Mouse (Mus musculus): ENCODE results near the gene Pcx. TPM values are rescaled to one million over a fixed set of nuclear protein-coding genes. Genes with fewer than 3 reads are reported as not detected.

Pcx gene
- polyA plus RNA-seq, 1 experiment from 2014 or later: 19.6 TPM

GRCm38 (mm10) chr19:4507746-4508145, 2.5 kb upstream of the Pcx start:
- Histone ChIP-seq H3K4me2 (ENCODE audit: low read depth) (no peak overlapping the region), H3K27me3 (ENCODE audit: control insufficient read depth, insufficient read depth, low read length) (no peaks in the 10 kb centered on the region), H3K27ac (ENCODE audit: low read depth, low read length) (no peak overlapping the region), H3K9me3 (ENCODE audit: control insufficient read depth, low read length) (no peaks in the 10 kb centered on the region), H3K4me3 (ENCODE audit: low read depth, low read length) (no peak overlapping the region), H3K9ac (ENCODE audit: low read length) (no peak overlapping the region), H3K36me3 (ENCODE audit: control insufficient read depth, insufficient read depth, low read length) (no peaks in the 10 kb centered on the region), H3K4me1 (ENCODE audit: control insufficient read depth, insufficient read depth, low read length) (peaks cover 6% of the 10 kb centered on the region; the same call in 1 of the 2 replicates)
- ATAC-seq (ENCODE audit: insufficient read depth, low FRiP score, low TSS enrichment) (no peak), DNase-seq (ENCODE audit: low spot score) (no peak)
- WGBS: 73% methylated on average over 3 of the region's 3 CpGs

DNA sequence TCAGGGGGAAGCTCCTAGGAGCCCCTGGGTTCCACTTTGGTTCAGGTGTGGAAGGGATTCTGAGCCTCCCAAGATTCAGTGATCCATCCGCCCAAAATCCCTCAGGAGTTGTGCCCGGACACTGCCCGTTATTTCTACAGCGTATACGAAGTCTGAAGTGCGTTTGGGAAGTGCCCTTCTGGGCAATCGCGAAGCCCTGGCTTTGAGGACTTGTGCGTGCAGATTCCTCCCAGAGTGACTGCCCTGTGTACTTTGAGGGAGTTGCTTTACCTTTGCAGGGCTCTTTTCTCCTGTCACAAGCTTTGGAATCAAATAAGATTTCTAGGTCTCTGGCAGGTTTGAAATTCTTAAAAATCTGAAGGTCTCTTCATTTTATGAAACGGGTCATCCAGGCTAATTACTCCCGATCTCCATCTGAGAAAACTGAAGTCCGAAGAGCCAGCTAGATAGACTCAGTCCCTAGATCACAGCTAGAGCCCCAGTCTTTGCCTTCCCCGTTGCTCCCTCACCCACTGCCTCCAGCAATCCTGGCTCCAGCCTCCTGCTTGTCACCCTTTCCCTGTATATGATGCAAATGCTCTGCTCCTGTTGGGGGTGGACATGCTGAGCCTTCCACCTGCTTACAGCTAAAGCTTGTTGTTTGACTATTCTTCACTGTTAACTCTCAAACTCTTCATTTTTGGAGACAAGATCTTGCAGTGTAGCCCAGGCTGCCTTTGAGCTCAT, 1.0 kb downstream of the Pcx start:
- H3K9ac ChIP-seq (ENCODE audit: low read length): peak overlapping the region; percentile 57

GRCm38 (mm10) chr19:4513236-4513858, 3.1 kb downstream of the Pcx start:
- H3K4me1 ChIP-seq (ENCODE audit: control insufficient read depth, insufficient read depth, low read length): peaks cover 9% of the 10 kb centered on the region
- no peak overlapping the region for H3K27ac ChIP-seq (ENCODE audit: low read depth, low read length)
- H3K9me3 ChIP-seq (ENCODE audit: control insufficient read depth, low read length): no peaks in the 10 kb centered on the region
- H3K36me3 ChIP-seq (ENCODE audit: control insufficient read depth, insufficient read depth, low read length): no peaks in the 10 kb centered on the region
- no peak overlapping the region for H3K4me3 ChIP-seq (ENCODE audit: low read depth, low read length)
- no peak overlapping the region for H3K4me2 ChIP-seq (ENCODE audit: low read depth)
- 79% methylated on average over 4 of the region's 4 CpGs for WGBS
- H3K27me3 ChIP-seq (ENCODE audit: control insufficient read depth, insufficient read depth, low read length): no peaks in the 10 kb centered on the region
- no peak overlapping the region for H3K9ac ChIP-seq (ENCODE audit: low read length)
- no peak for ATAC-seq (ENCODE audit: insufficient read depth, low FRiP score, low TSS enrichment)
- DNase-seq (ENCODE audit: low spot score): no peak

More for the DNA sequence above, 1.0 kb downstream of the Pcx start:
- Histone ChIP-seq H3K4me2 (ENCODE audit: low read depth) (peak overlapping the region; percentile 81), H3K36me3 (ENCODE audit: control insufficient read depth, insufficient read depth, low read length) (no peaks in the 10 kb centered on the region), H3K4me1 (ENCODE audit: control insufficient read depth, insufficient read depth, low read length) (peaks cover 9% of the 10 kb centered on the region), H3K27ac (ENCODE audit: low read depth, low read length) (no peak overlapping the region), H3K9me3 (ENCODE audit: control insufficient read depth, low read length) (no peaks in the 10 kb centered on the region), H3K27me3 (ENCODE audit: control insufficient read depth, insufficient read depth, low read length) (no peaks in the 10 kb centered on the region), H3K4me3 (ENCODE audit: low read depth, low read length) (peak overlapping the region; percentile 70)
- ATAC-seq (ENCODE audit: insufficient read depth, low FRiP score, low TSS enrichment): no peak
- 7% methylated on average over 13 of the region's 13 CpGs for WGBS
- DNase-seq (ENCODE audit: low spot score): no peak

GRCm38 (mm10) chr19:4515746-4516145, 5.5 kb downstream of the Pcx start:
- no peaks in the 10 kb centered on the region for H3K36me3 ChIP-seq (ENCODE audit: control insufficient read depth, insufficient read depth, low read length)
- H3K4me1 ChIP-seq (ENCODE audit: control insufficient read depth, insufficient read depth, low read length): peaks cover 6% of the 10 kb centered on the region; the same call in 1 of the 2 replicates
- ATAC-seq (ENCODE audit: insufficient read depth, low FRiP score, low TSS enrichment): no peak
- no peak overlapping the region for H3K4me3 ChIP-seq (ENCODE audit: low read depth, low read length)
- no peak overlapping the region for H3K4me2 ChIP-seq (ENCODE audit: low read depth)
- H3K27me3 ChIP-seq (ENCODE audit: control insufficient read depth, insufficient read depth, low read length): no peaks in the 10 kb centered on the region
- peak; percentile 50 for DNase-seq (ENCODE audit: low spot score)
- H3K9ac ChIP-seq (ENCODE audit: low read length): no peak overlapping the region
- 52% methylated on average over 2 of the region's 2 CpGs for WGBS
- no peak overlapping the region for H3K27ac ChIP-seq (ENCODE audit: low read depth, low read length)
- no peaks in the 10 kb centered on the region for H3K9me3 ChIP-seq (ENCODE audit: control insufficient read depth, low read length)

DNA sequence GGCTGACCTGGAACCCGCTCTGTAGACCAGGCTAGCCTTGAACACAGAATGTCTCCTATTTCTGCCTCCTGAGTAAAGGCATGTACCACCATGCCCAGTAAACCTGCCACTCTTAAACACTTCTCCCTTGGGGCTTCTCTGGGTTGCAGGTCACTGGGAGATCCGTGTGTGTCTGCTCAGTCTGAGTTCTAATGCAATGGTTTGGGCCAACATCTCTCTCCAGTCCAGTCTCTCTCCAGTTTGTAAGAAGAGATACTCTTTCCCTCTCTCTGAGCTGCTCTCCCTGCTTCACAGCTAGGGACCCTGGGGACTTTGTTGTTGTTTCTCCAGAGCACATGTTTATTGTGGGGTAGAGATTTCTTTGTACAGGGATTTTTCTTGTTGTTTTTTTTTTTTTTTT, 6.0 kb downstream of the Pcx start:
- Histone ChIP-seq H3K4me2 (ENCODE audit: low read depth) (no peak overlapping the region), H3K9ac (ENCODE audit: low read length) (no peak overlapping the region), H3K27me3 (ENCODE audit: control insufficient read depth, insufficient read depth, low read length) (no peaks in the 10 kb centered on the region), H3K9me3 (ENCODE audit: control insufficient read depth, low read length) (no peaks in the 10 kb centered on the region), H3K4me1 (ENCODE audit: control insufficient read depth, insufficient read depth, low read length) (peaks cover 3% of the 10 kb centered on the region; the same call in 1 of the 2 replicates), H3K4me3 (ENCODE audit: low read depth, low read length) (no peak overlapping the region), H3K36me3 (ENCODE audit: control insufficient read depth, insufficient read depth, low read length) (no peaks in the 10 kb centered on the region), H3K27ac (ENCODE audit: low read depth, low read length) (no peak overlapping the region)
- DNase-seq (ENCODE audit: low spot score) (no peak), ATAC-seq (ENCODE audit: insufficient read depth, low FRiP score, low TSS enrichment) (no peak)
- WGBS: 67% methylated on average over 2 of the region's 2 CpGs

- Histone ChIP-seq H3K27me3 (ENCODE audit: control insufficient read depth, insufficient read depth, low read length) (no peaks in the 10 kb centered on the region), H3K9ac (ENCODE audit: low read length) (no peak overlapping the region), H3K4me2 (ENCODE audit: low read depth) (no peak overlapping the region), H3K4me1 (ENCODE audit: control insufficient read depth, insufficient read depth, low read length) (peaks cover 3% of the 10 kb centered on the region; the same call in 1 of the 2 replicates), H3K36me3 (ENCODE audit: control insufficient read depth, insufficient read depth, low read length) (no peaks in the 10 kb centered on the region), H3K4me3 (ENCODE audit: low read depth, low read length) (no peak overlapping the region), H3K27ac (ENCODE audit: low read depth, low read length) (no peak overlapping the region), H3K9me3 (ENCODE audit: control insufficient read depth, low read length) (no peaks in the 10 kb centered on the region)
- DNase-seq (ENCODE audit: low spot score) (no peak), ATAC-seq (ENCODE audit: insufficient read depth, low FRiP score, low TSS enrichment) (no peak)
- 74% methylated on average over 1 of the region's 1 CpGs for WGBS
These were observed 7.2 kb downstream of the Pcx start for GRCm38 (mm10) chr19:4517483-4517882.

- H3K4me2 ChIP-seq (ENCODE audit: low read depth): no peak overlapping the region
- no peaks in the 10 kb centered on the region for H3K27me3 ChIP-seq (ENCODE audit: control insufficient read depth, insufficient read depth, low read length)
- no peak overlapping the region for H3K4me3 ChIP-seq (ENCODE audit: low read depth, low read length)
- ATAC-seq (ENCODE audit: insufficient read depth, low FRiP score, low TSS enrichment) (no peak), DNase-seq (ENCODE audit: low spot score) (no peak)
- H3K9ac ChIP-seq (ENCODE audit: low read length): no peak overlapping the region
- H3K4me1 ChIP-seq (ENCODE audit: control insufficient read depth, insufficient read depth, low read length): no peaks in the 10 kb centered on the region
- 85% methylated on average over 3 of the region's 3 CpGs for WGBS
- no peaks in the 10 kb centered on the region for H3K36me3 ChIP-seq (ENCODE audit: control insufficient read depth, insufficient read depth, low read length)
- H3K9me3 ChIP-seq (ENCODE audit: control insufficient read depth, low read length): no peaks in the 10 kb centered on the region
- H3K27ac ChIP-seq (ENCODE audit: low read depth, low read length): no peak overlapping the region
These were observed 11.3 kb downstream of the Pcx start for GRCm38 (mm10) chr19:4521426-4522050.

- Histone ChIP-seq H3K27me3 (ENCODE audit: control insufficient read depth, insufficient read depth, low read length) (no peaks in the 10 kb centered on the region), H3K4me2 (ENCODE audit: low read depth) (no peak overlapping the region), H3K4me1 (ENCODE audit: control insufficient read depth, insufficient read depth, low read length) (no peaks in the 10 kb centered on the region), H3K4me3 (ENCODE audit: low read depth, low read length) (no peak overlapping the region), H3K9me3 (ENCODE audit: control insufficient read depth, low read length) (no peaks in the 10 kb centered on the region), H3K9ac (ENCODE audit: low read length) (no peak overlapping the region), H3K36me3 (ENCODE audit: control insufficient read depth, insufficient read depth, low read length) (no peaks in the 10 kb centered on the region), H3K27ac (ENCODE audit: low read depth, low read length) (no peak overlapping the region)
- ATAC-seq (ENCODE audit: insufficient read depth, low FRiP score, low TSS enrichment) (no peak), DNase-seq (ENCODE audit: low spot score) (no peak)
- WGBS: 89% methylated on average over 2 of the region's 2 CpGs
These were observed 24.4 kb downstream of the Pcx start for GRCm38 (mm10) chr19:4534646-4535045.
